Mouse (Mus musculus) left cerebral cortex, adult 9 months (tissue): ENCODE measurements at regions not wholly inside any gene's neighbourhood (a gene's known extent, or its start where the extent isn't known, plus 50 kb on each side); places are given as distances from the start of the nearest gene placed in this dataset.

ENCODE experiments used
- DNase-seq, 2 experiments: peaks; one replicate each; pipeline ENCODE4 v3.0.0; 2022; ENCODE audit warnings: low spot score in 2 of 2

GRCm38 (mm10) chr4:148723208-148723607 is 80.1 kb downstream of the Gm572 start:
- DNase-seq: no peak

GRCm38 (mm10) chr4:148723934-148724719 is 80.1 kb upstream of the Casz1 start:
- DNase-seq: no peak

GRCm38 (mm10) chr4:148728800-148729199 is 75.4 kb upstream of the Casz1 start:
- DNase-seq: no peak

GRCm38 (mm10) chr4:148731586-148731985 is 72.6 kb upstream of the Casz1 start:
- no peak for DNase-seq

- no peak for DNase-seq
These were observed 70.2 kb upstream of the Casz1 start for GRCm38 (mm10) chr4:148734061-148734460.

GRCm38 (mm10) chr4:148734547-148734946 is 69.7 kb upstream of the Casz1 start:
- no peak for DNase-seq

DNA sequence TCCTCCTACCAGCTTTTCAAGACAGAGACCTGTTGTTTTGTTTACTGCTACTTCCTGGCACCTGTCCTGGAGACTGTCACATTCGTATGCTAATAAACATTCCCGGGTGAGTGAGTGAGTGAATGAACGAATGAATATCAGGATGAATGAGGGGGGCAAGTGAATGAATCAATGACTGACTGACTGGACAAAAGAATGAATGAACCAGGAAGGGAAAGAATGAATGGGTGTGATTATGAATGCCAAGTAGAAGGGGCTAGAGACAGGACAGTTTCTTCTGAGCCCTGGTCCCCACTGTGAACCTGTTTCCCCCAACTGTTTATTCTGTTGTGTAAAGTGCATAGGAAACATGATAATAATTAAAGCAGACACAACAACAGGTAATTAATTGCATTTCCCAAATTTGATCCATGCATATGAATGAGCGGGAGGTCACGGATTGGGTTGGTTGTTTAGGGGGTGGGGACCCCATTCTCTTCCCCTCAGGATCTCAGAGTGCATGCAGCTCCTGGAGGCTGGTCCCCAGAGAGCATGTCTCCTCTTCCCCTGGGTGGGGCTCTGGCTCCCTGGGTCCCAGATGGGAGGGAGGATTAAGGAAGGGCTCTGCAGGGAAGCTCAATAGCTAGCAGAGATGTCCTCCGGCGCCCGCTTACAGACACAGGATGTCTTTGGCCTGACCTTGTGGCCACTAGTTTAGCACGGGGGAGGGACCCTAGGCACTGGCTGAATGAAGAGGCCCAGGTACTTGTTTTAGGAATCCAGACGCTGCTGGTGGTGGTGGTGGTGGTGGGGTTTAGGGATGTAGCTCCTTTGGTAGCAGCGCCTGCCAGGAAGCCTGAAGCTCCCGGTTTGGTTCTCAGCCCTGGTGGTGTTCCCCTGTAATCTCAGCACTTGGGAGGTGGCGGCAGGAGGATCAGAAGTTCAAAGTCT is 65.4 kb upstream of the Casz1 start:
- no peak for DNase-seq

DNA sequence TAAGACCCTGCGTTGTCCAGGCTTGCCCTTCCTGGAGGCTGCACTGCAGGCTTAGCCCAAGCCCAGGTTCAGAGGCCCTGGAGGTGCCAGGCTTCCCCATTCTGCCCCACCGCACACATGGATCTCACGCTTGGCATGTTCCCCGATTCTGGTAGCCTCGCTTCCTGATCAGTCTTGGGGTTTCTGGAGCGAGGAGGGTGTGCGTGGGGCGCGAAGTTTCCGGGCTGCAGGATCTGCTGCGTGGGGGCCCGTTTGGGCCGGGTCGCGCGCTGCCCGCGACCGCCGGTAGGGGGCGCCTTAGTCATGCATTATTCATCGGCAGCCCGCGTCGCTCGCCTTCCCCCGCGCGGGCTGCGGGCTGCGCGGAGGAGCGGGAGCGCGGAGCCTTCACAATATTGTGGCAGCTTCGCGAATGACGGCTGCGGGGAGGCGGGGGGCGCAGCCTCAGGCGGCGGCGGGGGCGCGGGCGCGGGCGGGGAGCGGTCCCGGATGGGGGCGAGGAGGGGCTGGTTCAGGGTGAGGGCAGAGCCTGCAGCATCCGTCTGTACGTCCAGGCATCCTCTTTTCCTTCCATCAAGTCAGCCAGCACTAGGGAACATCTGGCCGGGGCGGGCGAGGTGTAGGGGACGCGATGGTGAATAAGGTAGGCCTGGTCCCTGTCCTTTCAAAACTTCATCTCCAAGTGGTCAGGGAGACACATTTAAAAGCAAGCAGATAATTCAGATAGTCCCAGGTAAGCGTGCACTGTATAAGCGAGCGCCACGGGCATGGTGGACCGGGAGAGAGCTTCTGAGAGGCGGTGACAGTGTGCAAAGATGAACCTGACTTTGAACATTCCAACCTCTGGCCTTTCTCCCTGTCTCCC is 61.4 kb upstream of the Casz1 start:
- DNase-seq: peak in 1 of 2 experiments; percentile 68

DNA sequence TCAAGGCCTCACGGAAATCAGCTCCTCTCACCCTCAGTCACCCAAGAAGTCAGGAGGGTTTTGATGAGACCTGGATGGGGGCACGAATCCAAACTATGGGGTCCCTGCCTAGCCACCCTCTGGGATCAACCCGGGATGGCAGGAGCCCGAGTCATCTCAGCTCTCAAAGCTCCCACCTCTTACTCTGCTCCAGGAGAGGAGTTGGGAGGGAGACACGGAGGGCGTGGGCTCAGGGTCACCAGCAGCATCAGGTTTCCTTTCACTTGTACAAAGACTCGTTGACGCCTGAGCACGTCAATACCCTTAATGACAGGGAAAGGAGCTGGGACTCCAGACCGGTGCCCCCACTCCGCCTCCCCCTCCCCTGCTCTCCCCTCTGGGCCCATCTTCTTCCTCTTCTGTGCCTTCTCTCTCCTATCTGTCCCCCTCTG is 60.8 kb upstream of the Casz1 start:
- no peak for DNase-seq

GRCm38 (mm10) chr4:148744053-148744452 is 60.2 kb upstream of the Casz1 start:
- DNase-seq: no peak

- DNase-seq: no peak
These were observed 57.5 kb upstream of the Casz1 start for GRCm38 (mm10) chr4:148746460-148747314.

DNA sequence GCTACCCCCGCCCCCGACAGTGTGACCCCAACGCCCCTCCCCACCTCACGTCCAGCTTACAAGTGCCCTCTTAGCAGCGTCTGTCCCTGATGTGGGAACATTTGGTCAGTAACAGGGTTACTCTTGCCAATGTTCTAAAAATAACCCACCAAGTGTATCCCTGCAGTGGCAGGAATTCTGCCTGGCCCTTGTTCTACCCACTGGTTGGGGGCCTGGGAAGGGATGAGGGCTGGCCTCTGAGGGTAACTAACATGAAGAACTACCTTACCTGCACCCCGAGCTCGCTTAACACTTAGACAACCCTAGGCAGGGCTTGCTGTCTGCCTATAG is 56.9 kb upstream of the Casz1 start:
- no peak for DNase-seq

- no peak for DNase-seq
These were observed 54.2 kb upstream of the Casz1 start for GRCm38 (mm10) chr4:148750030-148750429.

DNA sequence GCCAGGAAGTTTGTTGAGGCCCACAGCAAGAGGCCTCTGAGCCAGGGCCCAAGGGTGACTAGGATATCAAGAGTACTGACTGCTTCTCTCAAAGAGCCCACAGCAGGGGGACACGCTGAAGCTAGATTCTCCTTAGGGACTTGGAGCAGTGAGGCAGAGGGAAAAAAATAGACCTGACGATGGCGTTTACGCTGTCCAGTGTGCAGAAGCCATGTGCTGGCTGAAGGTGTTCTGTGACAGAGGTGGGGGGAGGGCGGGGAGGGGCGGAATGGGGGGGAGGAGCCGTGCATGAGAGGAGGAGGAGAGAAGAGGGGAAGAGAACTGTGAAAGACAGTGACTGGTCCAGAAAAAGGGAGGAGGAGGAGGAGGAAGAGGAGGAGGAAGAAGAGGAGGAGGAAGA is 52.6 kb upstream of the Casz1 start:
- no peak for DNase-seq

DNA sequence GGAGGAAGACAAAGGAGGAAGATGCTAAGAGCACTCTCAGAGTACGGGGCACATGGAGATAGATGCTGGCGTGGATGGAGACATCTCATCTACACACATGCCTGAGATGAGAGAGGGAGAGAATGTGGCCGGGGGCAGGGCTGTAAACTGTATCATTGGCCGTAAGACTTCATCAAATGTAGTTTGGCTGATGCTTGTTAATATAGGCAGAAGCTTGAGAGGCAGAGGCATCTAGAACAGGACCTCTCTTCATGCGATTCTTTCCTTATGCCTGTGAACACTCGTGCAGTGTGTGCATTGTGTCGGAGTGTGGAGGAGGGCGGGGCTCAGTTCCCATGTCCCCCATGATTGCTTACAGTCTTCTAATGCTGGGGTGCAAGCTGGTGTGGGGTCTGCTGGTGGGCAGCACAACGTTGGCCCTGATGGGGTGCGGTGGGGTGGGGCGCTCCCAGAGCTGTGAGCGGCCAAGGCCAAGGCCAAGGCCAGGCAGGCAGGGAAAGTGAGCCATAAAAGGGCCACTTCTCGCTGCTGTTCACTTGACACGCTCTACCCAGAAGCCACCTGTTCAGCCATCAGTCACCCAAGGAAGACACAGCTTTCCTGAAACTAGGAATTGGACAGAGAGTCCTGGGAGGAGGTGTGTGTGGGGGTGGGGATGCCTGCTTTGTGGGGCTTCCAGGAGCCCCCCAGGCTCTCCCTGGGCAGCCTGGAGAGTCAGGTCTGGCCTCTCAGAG is 51.7 kb upstream of the Casz1 start:
- no peak for DNase-seq

GRCm38 (mm10) chr4:148753143-148753798 is 51.0 kb upstream of the Casz1 start:
- DNase-seq: no peak

GRCm38 (mm10) chr4:148753849-148754248 is 50.4 kb upstream of the Casz1 start:
- no peak for DNase-seq
